Mouse (Mus musculus) mesoderm, embryonic 11.5 days (tissue): ENCODE results near the gene 1700001P01Rik.
"Not testable (repeated sequence)": the region's sequence is repeated elsewhere in the genome, so short reads cannot be mapped to it uniquely, and the experiment has no call there.

Experiments used
- DNase-seq: peaks from one replicate; pipeline ENCODE4 v3.0.0-alpha.2; 2012; ENCODE audit warnings: low read depth, low spot score

Gene 1700001P01Rik

DNA sequence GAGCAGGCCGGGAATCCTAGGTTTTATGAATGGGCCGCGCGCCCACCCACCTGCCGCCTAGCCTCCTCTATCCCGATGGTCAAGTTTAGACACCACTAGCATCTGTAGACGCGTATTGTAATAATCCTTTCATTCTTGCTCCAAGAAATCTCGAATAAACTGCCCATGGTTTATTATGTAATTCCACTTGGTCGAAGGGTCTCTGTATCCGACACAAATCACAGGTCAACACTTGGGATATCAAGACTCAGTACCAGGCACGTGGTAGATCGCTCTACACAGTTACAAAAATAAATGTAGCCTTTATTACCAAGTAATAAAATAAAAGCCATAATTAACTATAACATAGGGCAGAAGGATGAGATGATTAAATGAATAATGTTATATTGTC lies 30.4 kb downstream of the 1700001P01Rik start:
- no peak for DNase-seq

DNA sequence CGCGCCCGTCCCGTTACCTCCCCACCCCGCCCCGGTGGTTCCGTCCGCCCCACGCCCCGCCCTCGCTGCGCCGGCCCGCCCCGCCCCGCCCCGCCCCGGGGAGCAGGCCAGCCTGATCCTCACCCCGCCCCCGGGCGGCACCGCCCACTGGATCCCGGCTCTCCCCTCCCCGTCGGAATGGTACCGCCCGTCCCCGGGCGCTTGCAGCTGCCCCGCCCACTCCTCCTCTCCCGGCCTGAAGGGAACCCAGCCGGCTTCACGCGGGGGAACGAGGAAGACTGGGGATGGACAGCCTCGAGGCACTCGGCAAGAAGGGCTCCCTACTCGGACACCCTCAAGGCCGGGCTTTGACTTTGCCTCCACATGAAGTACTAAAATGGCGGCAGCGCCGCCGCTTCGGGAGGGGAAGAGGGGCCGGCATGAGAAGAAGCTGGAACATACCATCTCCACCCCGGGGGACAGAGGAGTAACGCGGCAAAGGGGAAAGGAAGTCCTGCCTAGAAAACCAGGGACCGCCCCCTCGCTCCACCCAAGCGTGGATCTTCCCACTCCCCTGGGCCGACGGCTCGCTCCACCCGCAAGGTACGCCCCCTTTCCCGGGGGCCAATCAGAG lies 30.9 kb downstream of the 1700001P01Rik start:
- DNase-seq, result peak; percentile 99

DNA sequence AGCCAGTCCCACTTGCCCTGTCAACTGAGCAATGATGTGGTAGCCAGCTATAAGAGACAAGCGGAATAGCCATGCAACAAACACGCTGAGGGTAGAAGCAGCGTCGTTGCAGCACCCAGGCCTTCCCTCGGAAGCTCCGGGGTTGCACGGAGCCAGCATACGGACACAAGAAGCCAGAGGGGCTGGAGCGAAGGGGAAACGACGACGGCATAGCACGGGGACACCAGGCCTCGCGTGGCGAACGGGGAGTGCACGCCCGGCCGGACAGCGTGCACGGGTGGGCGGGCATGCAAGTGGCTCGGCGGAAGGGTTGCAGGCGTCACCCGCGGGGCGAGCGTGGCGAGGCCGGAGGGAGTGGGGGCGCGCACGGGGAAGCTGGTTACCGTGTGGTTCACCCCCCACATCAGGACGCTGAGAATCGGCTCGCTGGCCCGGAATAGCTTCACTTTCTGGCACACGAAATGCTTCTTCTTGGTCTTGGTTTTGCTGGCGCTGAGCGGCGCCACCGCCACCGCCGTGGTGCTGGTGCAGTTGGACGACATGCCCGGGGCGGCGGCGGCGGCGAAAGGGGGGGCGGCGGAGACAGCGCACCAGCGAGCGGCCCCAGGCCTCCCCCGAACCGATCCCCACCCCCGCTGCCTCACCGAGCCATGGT lies 31.5 kb downstream of the 1700001P01Rik start, which contains the start of gene Pip4k2b:
Gene Pip4k2b, minus strand, starts transcription at position 642 of the 655 bp plus-strand sequence.
- peak; percentile 41 for DNase-seq

DNA sequence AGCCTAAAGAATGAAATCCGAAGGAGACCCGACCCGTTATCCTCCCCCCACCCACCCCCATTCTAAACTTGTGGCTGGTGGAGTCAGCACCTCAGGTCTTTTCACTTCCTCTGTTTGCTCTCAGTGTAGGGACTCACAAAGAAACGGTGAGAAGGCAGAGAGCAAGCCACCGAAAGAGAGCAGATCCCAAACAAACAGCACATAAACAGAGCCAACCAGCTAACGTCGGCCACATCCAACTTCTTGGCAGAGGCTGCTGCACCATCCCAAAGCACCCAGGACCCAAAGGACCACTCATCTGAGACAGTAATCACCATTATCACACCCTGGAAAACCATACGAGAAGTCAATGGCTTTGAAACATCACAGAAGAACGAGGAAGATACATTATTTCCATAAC lies 32.3 kb downstream of the 1700001P01Rik start:
- DNase-seq, result no peak

DNA sequence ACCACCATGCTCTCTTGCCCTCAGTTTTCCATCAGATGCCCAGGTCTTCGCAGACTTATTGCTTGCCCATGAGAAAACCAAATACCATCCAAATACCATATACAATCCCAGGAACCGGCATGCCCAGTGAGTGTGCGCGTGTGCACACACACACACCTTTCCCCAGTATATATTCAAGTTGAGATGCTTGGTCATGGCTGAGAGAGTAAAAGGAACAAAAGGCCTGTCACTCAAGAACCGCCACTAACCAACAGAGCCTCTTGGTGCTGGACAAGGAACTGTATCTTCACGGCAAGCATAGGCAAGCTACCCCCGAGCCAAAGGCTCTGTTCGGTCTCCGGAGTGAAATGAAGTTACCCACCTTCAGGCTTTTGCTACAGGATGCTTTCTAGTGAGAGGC lies 33.1 kb downstream of the 1700001P01Rik start:
- DNase-seq, result no peak

DNA sequence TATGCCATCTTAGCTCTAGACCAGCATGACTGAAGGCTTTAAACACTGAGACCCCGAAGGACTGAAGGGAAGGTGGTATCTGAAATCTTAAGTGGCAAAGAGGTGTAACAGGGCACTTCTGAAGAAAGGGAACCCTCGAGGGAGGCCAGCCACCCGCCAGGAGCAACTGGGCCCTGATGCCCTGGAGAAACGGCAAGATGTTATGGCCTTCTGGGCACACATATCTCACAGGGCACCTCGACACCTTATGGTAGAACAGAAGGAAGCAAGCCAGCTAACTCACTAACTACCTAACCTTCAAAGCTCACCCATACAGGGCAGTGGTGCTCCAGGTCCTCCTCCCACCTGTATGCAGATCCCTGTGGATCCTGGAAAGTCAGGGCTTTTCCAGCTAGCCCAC lies 33.6 kb downstream of the 1700001P01Rik start:
- DNase-seq, result no peak

DNA sequence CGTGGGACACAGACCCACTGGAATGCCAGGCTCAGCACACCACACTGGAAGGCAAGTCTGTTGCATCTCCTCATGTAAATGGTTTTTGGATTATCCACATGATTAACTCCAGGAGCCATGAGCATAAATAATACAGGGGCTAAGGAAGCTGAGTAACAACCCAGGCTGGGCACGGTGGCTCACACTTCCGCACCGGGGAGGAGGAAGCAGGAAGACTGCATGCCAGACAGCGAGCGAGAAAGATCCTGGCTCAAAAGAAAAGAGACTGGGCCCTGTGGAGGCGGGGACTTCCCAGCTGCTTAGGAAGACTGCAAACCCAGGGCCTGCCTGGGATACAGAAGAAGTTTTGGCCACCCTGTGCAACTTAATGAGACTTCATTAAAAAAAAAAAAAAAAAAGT lies 35.5 kb downstream of the 1700001P01Rik start:
- DNase-seq, result no peak

DNA sequence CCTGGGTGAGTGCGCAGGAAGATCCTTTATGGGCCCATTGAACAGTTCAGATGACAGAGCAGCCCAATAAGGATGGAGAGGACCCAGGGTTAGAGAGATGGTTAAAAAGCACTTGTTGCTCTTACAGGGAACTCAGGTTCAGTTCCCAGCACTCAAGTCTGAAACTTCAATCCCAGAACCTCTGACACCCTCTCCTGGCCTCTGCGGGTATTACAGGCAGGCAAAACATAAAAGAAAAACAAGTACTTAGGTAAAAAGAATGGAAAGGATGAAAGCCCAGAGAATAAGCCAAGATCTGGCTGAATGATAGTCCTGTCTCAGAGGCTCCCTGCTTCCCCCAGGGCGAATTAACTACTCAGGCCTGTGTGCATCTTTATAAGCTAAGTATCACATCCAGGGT lies 36.6 kb downstream of the 1700001P01Rik start:
- no peak for DNase-seq

DNA sequence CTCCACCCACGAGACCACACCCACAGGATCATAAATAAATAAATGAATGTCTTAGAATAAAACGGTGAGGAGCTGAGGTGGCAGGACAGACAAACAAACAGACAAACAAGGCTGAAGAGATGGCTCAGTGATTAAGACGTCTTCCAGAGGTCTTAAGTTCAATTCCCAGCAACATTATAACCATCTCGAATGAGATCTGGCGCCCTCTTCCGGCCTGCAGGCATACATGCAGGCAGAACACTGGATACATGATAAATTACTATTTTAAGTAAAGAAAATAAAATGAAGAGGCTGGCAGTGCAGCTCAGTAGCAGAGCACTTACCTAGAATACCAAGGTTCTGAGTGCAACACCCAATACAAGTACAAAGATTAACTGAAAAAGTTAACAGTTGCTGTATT lies 37.0 kb downstream of the 1700001P01Rik start:
- DNase-seq, result no peak

DNA sequence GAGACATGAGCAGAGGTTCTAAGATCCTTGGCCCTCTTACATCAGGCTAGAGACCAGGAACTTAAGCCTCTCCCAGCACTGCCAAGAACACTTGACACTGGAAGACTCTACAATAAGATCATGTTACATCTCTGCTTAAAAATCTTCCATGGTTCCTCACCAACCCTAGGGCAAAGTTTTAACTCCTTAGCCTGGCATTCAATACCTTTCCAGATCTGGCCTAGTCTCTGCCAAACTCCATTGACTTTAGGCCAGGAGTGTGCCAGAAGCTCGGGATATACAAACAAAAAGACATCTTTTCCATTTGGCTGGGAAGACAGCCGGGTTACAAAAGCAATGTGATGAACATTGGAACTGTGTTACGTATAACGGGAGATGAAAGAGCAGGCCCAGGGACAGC lies 38.1 kb downstream of the 1700001P01Rik start:
- no peak for DNase-seq

DNA sequence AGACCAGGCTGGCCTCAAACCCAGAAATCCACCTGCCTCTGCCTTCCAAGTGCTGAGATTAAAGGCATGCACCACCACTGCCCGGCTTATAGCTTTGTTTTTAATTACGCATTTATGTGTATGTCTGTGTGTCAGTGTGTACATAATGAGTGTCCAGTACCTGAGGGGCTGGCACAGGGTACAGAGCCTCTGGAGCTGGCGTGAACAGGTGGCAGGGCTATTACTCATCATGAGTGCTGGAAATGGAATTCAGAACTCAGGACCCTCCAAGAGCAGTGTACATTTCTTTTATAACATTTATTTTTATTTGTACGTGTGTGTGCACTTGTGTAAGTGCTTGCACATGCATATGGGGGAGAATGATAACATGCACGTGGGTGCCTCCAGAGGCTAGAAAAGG lies 39.1 kb downstream of the 1700001P01Rik start:
- no peak for DNase-seq

DNA sequence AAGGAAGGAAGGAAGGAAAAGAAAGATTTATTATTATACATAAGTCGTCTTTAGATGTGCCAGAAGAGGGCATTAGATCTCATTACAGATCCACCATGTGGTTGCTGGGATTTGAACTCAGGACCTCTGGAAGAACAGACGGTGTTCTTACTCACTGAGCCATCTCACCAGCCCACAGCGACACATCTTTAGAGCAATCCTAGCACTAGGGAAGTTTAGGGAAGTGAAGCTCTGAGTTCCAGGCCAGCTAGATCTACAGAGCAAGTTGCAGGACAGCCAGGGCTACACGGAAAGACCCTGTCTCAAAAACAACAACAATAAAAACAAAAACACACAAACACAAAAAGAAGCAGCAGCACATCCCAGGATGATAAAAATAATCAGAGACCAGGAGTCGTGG lies 40.9 kb downstream of the 1700001P01Rik start:
- not testable (repeated sequence) for DNase-seq

DNA sequence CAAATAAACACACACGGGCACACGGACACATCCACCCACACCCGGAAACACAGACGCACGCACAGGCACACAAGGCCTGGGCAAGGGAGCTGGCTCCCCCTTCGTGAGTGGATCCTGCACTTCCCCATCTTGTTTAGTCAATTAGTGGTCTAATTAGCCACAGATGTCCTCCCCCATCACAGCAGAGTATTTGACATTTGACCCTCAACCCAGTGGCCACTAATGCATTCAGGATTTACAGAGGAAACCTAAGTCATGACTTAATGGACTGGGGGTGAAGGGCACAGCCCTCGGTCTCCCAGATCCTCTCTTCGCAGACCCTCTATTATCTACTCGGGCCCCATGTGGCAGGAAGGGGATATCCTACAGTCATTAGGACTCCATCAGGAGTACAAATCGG lies 42.0 kb downstream of the 1700001P01Rik start:
- peak; percentile 55 for DNase-seq

DNA sequence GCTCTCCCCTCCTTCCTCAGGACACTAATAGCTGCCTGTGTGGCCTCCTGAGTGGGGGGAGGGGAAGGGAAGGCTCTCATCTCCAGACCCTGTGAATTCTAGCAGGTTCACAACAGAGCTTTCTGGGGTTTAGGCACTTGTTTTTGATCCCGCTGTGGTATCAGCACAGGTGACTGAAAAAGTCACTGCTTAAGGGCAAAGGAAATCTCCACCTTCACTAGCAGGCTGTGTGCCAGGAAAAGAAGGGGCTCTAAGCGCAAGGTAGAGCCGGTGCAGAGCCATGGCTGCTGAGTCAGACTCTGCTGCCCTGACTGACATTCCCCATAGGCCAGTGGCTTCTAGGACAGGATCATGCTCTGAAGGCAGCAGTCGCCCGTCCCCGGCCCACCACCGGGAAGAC lies 47.0 kb downstream of the 1700001P01Rik start:
- no peak for DNase-seq

DNA sequence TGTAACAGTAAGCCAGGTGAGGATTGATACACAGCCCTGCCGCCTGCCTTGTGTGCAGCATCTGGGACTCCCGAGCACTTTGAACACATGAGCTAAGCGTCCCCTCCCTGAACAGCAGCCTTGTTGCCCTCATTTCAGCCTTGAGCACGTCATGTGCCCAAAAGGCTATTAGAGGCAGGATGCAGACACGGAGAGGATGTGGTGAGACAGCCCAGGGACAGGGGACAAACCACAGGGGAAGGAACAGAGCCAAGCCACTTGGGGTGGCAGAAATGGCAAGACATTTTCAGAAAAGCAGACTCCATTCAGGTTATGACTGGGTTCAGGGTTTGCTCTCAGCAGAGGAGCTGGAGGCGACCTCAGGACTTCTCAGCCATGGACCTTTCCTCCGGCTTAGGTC lies 47.4 kb downstream of the 1700001P01Rik start:
- no peak for DNase-seq

DNA sequence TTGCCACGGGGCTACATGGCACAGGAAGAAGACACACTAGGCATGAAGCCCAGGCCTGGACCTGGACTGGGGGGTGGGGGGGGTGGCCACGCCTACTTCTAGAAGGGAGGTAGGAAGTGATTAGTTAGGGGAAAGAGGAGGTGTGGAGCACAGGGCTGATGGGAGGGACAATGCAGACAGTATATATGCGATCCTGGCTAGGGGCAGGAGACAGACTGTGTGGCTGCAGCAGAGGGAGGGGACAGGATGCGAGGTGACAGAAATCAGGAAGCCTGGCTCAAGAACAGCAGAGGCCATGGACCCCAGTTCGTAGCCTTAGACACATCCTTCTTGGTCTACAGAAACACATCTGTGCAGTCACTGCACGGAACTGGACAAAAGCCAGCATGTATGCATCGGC lies 52.0 kb downstream of the 1700001P01Rik start:
- DNase-seq, result no peak
